Mouse (Mus musculus): Measurements from ENCODE around the gene Dnajc17.

Gene Dnajc17

GRCm38 (mm10) chr2:119208344-119209175 lies at the start of gene Dnajc17, which contains the start of gene Zfyve19:
Gene Dnajc17 (minus strand): TSS chr2:119208795.
Gene Zfyve19 (plus strand): TSS chr2:119208617.
- peak; percentile 96 to 98 for DNase-seq (ENCODE audit: inconsistent age in 2 of 2, low spot score in 1 of 2)

DNA sequence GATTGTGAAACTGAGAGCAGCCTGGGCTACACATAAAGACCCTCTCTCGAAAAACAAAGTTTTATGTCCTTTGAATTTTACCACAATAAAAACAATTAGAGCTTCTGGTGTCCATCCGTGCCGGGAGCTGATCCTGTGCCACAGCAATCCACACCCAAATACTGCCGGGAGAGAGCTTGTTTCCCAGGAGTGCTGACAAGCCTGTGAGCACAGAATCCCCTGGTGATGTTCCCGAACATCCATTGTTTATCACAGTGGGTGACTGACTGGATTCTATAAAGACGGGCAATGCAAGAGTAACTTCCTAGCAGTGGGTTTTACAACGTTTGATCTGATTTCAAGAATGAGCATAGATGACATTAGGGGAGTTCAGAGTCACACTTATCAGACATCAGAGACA lies 46.4 kb upstream of the Dnajc17 start:
- no peak for DNase-seq (ENCODE audit: inconsistent age in 2 of 2, low spot score in 1 of 2)

DNA sequence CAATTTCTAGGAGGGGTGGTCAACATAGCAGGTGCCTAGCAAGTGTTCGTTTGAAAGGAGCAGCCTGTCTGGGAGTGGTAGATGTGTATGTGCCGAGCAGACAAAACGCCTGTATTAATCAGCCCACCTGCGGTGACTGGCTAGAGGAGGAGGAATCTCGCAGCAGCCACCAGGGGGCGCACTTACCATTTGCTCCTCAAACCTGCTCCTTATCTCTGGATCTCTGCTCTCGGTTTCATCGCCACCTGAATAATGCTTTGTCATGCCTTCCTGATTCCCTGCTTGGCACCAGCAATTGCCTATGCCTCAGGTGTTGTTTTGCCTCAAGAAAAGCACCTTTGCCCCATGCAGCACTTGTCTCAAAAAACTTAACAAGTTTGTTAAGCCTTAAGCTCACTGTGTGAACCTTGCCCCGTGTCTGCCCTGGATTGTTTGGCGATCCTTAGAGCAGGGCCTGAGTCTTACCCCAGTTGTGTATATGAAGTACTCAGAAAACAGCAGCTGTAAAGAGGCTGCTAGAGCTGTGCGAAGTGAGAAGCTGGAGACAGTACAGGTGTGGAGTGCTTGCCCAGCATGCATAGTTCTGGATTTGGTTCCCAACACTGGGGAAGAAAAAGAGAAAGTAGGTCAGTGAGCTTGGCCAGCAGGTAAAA lies 42.4 kb upstream of the Dnajc17 start:
- peak; percentile 84 to 95 for DNase-seq (ENCODE audit: inconsistent age in 2 of 2, low spot score in 1 of 2)

- no peak for DNase-seq (ENCODE audit: inconsistent age in 2 of 2, low spot score in 1 of 2)
Observed at GRCm38 (mm10) chr2:119250377-119250776, 41.8 kb upstream of the Dnajc17 start.

GRCm38 (mm10) chr2:119249592-119250061 lies 41.0 kb upstream of the Dnajc17 start:
- DNase-seq (ENCODE audit: inconsistent age in 2 of 2, low spot score in 1 of 2), result no peak

GRCm38 (mm10) chr2:119247904-119248303 lies 39.3 kb upstream of the Dnajc17 start:
- DNase-seq (ENCODE audit: inconsistent age in 2 of 2, low spot score in 1 of 2), result no peak

- DNase-seq (ENCODE audit: inconsistent age in 2 of 2, low spot score in 1 of 2), result no peak
Observed at GRCm38 (mm10) chr2:119245246-119245645, 36.7 kb upstream of the Dnajc17 start.

DNA sequence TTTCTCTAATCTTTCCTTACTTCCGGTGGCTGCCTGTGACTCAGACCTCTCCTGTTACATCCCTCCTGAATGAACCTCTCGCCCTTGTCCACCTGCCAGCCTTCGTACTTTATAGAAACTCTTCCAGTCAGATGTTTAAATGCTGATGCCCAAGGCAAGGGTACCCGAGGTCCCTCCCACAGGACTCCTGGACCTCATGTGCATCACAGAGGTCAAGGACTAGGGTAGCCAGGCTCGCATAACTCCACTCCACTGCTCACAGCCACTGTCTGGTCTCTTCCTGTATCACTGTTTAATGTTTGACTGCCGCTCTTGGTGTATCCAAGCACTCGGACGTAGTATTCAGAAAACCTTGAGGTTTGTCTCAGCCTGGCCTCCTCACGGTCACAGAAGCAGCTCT lies 34.0 kb upstream of the Dnajc17 start:
- no peak for DNase-seq (ENCODE audit: inconsistent age in 2 of 2, low spot score in 1 of 2)

DNA sequence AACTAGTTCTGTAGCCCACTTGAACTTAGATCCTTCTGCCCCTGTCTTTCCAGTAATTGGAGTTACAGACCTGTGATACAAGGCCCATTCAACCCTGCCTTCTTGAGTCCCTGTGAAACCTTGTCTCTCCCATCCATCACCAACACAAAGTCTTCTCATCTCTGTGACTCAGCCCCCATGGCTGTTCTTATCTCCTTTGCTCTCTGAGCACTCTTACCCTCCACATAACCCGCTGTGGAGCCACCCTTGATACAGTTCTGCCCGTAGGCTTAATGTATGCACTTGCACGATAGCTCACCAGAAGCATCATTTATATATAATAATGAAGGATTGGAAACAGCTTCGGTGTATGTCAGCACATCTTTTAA lies 32.2 kb upstream of the Dnajc17 start:
- DNase-seq (ENCODE audit: inconsistent age in 2 of 2, low spot score in 1 of 2), result no peak

- DNase-seq (ENCODE audit: inconsistent age in 2 of 2, low spot score in 1 of 2), result no peak
Observed at GRCm38 (mm10) chr2:119240075-119240818, 31.7 kb upstream of the Dnajc17 start.

- DNase-seq (ENCODE audit: inconsistent age in 2 of 2, low spot score in 1 of 2), result no peak
Observed at GRCm38 (mm10) chr2:119238671-119239070, 30.1 kb upstream of the Dnajc17 start.

- no peak for DNase-seq (ENCODE audit: inconsistent age in 2 of 2, low spot score in 1 of 2)
Observed at GRCm38 (mm10) chr2:119237871-119238220, 29.3 kb upstream of the Dnajc17 start.

GRCm38 (mm10) chr2:119237210-119237870 lies 28.7 kb upstream of the Dnajc17 start, which contains the start of gene Spint1:
Gene Spint1 (plus strand): TSS chr2:119237362.
- peak in 1 of 2 experiments; percentile 52 for DNase-seq (ENCODE audit: inconsistent age in 2 of 2, low spot score in 1 of 2)

DNA sequence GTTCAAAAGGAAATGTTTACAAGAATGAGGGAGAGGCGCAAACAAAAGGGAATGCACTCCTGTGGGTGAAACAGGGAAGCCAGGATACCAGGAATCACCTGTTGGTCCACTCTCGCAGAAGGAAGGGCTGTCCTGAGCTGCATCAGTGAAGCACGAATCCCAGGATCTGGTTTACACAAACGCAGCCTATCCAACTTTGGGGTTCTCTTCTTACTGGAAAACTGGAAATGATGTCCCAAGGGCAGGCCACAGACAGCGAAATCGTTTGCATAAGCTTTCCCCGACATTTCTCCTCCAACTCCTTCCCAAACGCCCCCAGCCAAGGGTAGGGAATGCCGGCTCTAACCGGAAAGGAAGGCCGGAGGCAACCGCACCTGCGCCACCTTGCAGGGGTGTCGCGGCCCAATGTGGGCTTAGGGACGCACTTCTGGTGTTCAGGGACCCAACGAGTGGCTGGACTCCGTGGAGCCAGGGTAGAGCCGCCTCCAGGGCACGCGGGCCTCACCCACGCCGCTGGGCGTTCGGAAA lies 28.2 kb upstream of the Dnajc17 start:
- no peak for DNase-seq (ENCODE audit: inconsistent age in 2 of 2, low spot score in 1 of 2)

GRCm38 (mm10) chr2:119229775-119230704 lies 21.4 kb upstream of the Dnajc17 start, which contains the start of gene Ppp1r14d:
Gene Ppp1r14d (minus strand): TSS chr2:119229906.
- DNase-seq (ENCODE audit: inconsistent age in 2 of 2, low spot score in 1 of 2), result no peak

DNA sequence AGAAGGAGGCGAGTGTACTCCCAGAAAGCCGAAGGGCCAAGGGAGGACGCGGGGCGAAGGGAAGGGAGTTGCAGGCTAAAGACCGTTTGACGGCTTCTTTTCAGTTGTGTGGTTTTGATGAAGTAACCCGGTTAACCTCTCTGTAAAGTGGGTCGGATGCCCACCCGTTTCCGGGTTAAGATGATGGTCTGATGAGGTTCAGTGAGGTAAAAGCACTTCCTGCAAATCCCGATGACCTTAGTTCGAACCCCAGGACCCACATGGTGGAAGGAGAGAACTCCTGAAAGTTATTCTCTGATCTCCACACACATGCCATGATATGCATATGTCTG lies 547 bp upstream of the Dnajc17 start:
- DNase-seq (ENCODE audit: inconsistent age in 2 of 2, low spot score in 1 of 2), result no peak

- DNase-seq (ENCODE audit: inconsistent age in 2 of 2, low spot score in 1 of 2), result no peak
Observed at GRCm38 (mm10) chr2:119207961-119208343, 643 bp downstream of the Dnajc17 start.

GRCm38 (mm10) chr2:119203871-119204460 lies 4.6 kb downstream of the Dnajc17 start:
- peak in 1 of 2 experiments; percentile 67 for DNase-seq (ENCODE audit: inconsistent age in 2 of 2, low spot score in 1 of 2)

- DNase-seq (ENCODE audit: inconsistent age in 2 of 2, low spot score in 1 of 2), result peak in 1 of 2 experiments; percentile 52
Observed at GRCm38 (mm10) chr2:119202914-119203453, 5.6 kb downstream of the Dnajc17 start.

Data from adrenal gland, adult (tissue).